Mouse (Mus musculus): Measurements from ENCODE around the gene Coasy. TPM values are rescaled to one million over a fixed set of nuclear protein-coding genes. Genes with fewer than 3 reads are reported as not detected.

Coasy gene
- total RNA-seq, 1 experiment from 2014 or later, result 23.2 TPM

DNA sequence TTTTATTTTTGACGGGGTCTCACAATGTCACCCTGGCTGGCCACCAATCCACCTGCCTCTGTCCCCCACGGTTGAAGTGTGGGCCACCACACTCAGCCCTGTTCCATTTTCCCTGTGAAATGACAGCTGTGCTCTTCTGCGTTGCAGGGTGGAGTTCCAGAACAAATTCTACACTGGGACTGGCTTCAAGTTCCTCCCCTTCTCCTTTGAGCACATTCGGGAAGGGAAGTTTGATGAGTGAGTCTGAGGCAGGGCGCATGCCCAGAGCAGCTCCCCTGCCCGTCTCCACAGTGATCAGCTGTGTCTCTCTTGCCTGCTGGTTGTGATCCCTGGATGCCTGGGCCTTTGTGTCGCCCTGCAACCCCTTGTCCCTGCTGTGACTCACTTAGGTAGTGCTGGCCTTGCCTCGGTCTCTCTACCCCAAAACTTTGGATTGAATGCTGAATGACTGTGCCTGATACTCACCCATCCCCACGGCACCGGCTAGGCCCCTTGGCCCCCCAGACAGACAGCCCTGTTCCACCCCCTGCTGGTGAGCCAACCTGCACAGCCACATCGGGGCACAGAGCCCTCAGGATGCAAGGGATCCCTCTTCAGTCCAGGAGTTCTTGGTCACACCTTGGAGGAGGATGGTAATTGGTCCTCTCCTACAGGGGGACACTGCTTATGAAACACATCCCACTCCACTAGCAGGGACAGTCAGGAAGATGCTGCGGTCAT lies 20.0 kb upstream of the Coasy start:
- ATAC-seq (replicated peaks; ENCODE audit: low read depth, poor library complexity, severe bottlenecking), result no peak

DNA sequence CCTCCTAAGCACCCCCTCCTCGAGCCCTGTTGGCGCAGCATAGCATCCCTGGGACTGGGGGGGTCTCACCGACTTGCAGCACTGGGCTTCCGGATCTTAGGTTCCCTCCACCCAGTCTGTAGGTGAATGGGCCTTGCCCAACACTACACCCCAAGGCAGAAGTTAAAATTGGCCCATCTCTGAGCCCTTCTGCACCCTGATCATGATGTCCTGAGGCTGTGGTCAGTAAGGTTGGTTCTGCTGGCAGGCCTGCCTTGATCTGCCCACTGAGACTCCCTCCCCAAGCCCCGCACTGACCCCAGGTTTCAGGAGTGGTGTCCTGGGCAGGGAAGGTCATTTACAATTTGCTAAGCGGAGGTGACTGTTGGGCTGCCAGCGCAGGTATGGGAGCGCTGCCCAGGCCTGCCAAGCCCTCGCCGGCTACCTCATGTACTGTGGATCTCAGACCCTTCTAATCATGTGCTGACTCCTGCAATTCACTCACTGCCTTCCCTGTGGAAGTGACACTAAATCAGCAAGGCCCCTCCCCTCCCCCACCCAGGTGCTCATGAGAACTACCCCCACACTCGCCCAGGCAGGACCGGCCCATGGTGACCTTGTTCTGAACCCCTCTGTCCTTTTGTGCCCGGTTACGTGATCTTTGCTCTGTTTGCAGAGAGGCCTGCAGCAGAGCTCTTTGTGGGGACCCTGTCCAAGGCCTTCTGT lies 19.2 kb upstream of the Coasy start:
- ATAC-seq (replicated peaks; ENCODE audit: low read depth, poor library complexity, severe bottlenecking), result no peak; the same call in 1 of the 2 replicates

DNA sequence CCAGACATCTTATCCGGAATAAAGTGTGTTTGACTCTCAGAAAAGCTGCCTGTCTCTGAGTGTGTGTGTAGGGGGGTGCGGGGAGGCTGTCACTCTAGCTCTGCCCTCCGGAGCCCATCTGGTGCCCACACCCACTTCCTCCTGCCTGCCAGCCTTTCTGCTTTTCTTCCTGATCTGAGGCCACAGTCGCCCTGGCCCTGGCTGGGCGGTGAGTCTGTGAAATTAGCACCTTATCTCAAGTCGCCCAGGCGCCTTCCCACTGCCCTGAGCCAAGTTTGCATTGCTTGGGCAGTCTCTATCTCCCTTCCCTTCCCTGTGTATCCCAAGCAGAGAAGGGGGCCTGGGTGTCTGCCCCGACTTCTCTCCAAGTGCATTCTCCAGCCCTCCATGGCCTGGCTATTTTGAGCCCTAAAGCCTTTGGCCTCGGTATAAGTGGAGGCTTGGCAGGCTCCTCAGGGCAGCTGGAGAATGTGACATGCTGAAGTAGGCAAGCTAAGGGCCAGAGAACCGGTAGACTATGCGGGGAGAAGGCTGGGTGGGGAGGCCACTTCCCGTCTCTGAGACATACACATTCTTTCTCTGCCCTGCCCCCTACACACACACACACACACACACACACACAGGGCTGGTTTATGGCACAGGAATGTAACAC lies 18.6 kb upstream of the Coasy start:
- peak; percentile 93 for ATAC-seq (replicated peaks; ENCODE audit: low read depth, poor library complexity, severe bottlenecking)

DNA sequence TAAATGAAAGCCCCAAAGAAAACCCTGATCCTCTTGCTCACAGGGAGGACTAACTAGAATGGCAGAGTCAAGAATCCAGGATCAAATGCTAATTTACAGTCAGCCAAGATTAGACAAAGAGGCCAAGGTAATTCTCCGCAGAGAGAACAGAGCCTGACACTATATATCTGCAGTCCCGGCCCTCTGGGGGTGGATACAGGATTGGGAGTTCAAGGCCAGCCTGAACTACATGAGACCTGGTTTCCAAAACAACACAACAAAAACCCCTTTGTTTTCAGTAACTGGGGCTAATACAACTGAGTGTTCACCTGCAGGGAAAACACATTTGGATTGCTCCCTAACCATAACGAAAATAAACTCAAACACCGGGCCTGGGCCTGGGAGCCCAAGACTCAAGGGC lies 17.9 kb upstream of the Coasy start:
- no peak for ATAC-seq (replicated peaks; ENCODE audit: low read depth, poor library complexity, severe bottlenecking)

DNA sequence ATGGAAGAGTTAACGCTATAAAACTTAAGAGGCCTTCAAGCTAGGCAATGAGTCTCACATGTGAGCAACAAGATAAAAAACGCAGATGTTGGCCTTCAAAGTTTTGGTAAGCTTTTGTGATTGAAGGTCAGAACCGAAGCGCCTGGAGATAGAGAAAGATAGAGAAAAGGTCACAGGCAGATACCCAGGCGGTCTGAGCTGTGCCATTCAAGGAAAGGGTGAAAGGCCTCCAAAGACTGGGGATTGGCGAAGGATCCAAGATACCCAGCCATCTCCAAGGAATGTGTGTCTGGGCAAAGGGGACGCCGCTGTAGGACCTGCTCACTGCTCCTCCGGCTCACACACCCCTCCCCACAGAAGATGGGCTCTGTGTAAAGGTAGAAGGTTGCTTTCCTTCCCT lies 17.4 kb upstream of the Coasy start:
- ATAC-seq (replicated peaks; ENCODE audit: low read depth, poor library complexity, severe bottlenecking), result no peak

DNA sequence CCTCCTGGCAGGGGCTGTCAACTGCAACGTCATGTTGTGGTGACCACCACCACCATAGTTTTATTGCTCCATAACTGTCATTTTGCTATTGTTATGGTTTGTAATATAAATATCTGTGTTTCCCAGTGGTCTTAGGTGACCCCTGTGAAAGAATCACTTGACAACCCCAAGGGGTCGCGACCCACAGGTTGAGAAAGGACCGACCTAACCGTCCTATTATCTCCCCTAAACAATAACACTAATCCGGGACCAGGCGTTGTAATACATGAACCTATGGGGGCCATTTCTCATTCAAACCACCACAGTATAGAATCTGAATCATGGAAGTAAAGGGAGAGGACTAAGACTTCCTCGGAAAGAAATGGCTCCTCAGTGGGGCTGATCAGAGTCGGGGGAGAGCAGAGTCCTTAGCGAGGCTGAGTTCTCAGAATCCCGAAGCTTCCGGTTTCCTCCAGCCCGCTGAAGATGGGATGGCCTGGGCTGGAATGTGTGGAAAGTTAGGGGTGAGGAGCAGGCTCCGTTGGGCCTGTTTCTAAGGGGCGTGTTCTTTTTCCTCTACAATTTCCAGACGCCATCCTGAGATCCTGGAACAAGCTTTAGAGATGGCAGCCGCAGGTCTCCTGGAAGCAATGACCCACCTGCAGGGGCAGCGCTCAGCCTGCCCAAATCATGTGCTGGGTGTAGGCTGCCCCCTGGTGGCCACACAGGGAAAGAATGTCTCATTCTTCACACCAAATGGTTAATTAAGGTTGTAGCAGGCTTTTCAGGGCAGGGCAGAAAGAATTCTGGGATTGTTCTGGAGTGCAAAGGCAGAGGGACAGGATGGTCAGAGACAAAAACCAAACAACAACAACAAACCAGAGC lies 15.6 kb upstream of the Coasy start:
- no peak for ATAC-seq (replicated peaks; ENCODE audit: low read depth, poor library complexity, severe bottlenecking)

DNA sequence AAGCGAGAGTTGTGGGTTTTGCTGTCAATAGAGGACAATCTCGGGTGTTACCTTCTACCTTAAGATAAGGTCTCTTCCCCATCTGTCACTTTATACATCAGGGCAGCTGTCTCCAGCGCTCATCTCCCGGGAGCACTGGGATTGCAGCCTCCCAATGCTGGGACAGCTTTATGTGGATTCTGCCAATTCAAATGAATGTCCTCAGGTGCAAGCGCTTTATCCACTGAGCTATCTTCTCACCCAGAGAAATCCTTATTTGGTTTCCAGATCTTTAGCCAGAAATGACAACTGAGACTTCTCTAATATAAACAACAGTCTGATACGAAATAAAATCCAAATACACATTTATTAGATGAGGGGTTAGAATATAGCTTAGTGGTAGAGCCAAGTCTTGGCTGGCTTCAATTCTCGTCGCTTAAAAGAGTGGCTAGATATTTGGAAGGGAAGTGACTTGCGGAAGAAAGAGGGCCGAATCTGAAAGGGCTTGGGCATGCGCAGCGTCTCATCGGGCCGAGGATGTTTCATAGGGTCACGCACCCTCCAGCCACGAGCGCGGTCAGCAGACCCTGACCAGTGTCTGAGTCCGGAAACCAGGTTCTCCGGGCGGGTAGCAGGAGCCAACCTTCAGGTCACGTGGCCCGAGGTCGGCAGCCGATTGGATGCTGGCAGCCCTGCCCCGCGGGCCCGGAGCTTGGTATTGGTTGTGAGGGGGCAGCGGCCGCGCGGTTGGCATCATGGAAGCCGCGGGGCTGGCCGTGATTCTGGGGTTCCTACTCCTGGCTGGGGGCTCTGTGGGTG lies 12.8 kb upstream of the Coasy start, which contains the start of gene Naglu:
Gene Naglu (plus strand): TSS at position 622 of the 798 bp plus-strand sequence.
- peak; percentile 91 for ATAC-seq (replicated peaks; ENCODE audit: low read depth, poor library complexity, severe bottlenecking)

DNA sequence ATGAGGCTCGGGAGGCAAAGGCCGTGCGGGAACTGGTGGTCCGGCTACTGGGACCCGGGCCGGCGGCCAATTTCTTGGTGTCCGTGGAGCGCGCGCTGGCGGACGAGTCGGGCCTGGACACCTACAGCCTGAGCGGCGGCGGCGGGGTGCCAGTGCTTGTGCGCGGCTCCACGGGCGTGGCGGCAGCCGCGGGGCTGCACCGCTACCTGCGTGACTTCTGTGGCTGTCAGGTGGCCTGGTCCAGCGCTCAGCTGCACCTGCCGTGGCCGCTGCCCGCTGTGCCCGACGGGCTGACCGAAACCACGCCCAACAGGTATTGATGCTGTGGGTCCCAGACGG lies 12.2 kb upstream of the Coasy start:
- no peak for ATAC-seq (replicated peaks; ENCODE audit: low read depth, poor library complexity, severe bottlenecking)

DNA sequence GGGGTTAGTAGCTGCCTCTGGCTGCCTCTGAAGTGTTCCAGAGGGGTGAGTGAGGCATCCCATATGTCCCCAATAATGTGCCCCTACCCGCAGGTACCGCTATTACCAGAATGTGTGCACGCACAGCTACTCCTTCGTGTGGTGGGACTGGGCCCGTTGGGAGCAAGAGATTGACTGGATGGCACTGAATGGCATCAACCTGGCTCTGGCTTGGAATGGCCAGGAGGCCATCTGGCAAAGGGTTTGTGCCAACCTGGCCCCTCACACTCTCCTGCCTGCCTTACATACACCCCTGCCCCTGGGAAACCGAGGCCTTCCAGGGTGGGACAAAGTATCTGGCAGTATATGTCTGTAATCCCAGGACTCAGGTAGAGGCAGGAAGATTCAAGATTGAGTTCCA lies 11.4 kb upstream of the Coasy start:
- ATAC-seq (replicated peaks; ENCODE audit: low read depth, poor library complexity, severe bottlenecking), result no peak

DNA sequence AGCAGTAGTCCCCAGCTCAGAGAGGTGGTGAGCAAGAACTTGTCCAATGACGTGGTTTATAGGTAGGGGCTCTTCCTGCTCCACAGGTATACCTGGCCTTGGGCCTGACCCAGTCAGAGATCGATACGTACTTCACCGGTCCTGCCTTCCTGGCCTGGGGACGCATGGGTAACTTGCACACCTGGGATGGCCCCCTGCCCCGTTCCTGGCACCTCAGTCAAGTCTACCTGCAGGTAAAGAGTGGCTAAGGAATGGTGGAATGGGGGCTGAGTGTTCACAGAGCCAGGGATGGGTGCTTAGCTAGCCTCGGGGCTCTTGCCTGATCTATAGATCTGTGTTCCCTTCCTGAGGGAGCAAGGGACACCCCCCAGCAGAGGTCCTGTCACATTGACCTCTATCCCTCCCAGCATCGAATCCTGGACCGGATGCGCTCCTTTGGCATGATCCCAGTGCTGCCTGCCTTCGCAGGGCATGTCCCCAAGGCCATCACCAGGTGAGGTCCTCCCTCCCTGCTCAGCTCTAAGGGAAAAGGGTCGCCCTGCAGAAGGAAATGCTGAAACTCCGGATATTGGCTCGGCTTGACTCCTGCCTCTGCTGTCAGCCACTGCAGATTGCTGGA lies 10.4 kb upstream of the Coasy start:
- ATAC-seq (replicated peaks; ENCODE audit: low read depth, poor library complexity, severe bottlenecking), result no peak

DNA sequence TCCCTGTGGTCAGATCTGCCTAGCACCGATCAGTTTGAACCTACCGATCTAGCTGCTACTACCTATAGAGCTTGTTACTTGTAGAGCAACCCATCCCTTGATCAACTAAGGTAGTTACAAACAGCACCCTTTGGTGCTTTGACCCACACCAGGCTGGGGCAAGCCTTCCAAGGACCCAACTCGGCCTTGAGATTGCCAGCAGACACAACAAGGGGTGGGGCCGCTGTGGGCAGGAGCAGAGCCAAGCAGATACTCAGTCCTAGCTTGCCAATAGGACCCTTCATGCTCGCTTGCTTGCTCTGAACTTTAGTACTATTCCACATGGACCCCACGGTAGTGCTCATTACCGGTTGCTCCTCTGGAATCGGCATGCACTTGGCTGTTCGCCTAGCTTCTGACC lies 4.2 kb upstream of the Coasy start, which contains the start of gene Hsd17b1:
Gene Hsd17b1 (plus strand): TSS at position 291 of the 400 bp plus-strand sequence.
- ATAC-seq (replicated peaks; ENCODE audit: low read depth, poor library complexity, severe bottlenecking), result no peak

DNA sequence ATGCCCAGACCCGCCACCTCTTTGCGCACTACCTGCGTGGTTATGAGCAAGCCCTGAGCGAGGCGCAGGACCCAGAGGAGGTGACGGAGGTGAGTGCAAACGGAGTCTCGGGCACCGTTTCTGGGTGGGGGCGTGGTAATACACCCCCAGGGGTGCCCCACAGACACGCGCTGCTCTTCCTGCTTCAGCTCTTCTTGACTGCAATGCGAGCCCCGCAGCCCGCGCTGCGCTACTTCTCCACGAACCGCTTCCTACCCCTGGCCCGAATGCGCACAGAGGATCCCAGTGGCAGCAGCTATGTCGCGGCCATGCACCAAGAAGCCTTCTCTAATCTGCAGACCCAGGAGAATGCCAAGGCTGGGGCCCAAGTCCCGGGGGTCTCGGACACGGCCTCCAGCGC lies 2.6 kb upstream of the Coasy start:
- peak; percentile 19; the same call in 1 of the 2 replicates for ATAC-seq (replicated peaks; ENCODE audit: low read depth, poor library complexity, severe bottlenecking)

DNA sequence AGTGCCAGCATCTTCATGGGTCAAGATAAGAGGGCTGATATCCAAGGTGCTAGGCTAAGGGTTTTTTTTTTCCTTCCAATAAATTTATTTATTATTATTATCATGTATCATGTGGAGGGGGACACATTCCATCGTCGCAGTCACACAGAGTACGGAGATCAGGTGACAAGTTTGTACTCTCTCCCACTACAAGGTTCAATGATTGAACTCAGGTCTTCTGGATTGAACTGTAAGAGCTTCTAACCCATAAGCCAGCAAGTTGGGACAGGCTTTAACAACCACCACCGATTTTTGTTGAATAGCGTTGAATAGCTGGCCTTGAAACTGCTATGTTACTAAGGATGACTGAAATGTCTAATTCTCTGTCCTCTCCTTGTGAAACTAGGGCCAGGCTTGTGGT lies 1.9 kb upstream of the Coasy start:
- ATAC-seq (replicated peaks; ENCODE audit: low read depth, poor library complexity, severe bottlenecking), result no peak

DNA sequence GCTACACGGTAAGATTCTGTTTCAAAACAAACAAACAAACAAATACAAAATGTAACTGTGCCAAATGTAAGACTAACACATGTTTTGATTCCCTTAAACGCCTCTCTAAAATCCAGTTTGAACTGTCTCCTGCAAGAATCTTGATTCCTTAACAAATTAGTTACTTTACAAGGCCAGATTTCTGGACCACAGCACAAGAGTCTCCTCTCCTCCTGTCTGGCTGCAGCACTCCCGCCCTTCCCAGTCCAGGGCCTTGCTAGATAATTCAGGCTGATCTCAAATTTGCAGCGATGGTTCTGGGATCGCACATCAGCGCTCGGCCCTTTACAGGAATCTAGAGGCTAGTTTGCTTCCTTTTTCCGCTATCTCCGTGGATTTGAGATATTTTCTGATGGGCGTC lies 706 bp upstream of the Coasy start:
- no peak for ATAC-seq (replicated peaks; ENCODE audit: low read depth, poor library complexity, severe bottlenecking)

DNA sequence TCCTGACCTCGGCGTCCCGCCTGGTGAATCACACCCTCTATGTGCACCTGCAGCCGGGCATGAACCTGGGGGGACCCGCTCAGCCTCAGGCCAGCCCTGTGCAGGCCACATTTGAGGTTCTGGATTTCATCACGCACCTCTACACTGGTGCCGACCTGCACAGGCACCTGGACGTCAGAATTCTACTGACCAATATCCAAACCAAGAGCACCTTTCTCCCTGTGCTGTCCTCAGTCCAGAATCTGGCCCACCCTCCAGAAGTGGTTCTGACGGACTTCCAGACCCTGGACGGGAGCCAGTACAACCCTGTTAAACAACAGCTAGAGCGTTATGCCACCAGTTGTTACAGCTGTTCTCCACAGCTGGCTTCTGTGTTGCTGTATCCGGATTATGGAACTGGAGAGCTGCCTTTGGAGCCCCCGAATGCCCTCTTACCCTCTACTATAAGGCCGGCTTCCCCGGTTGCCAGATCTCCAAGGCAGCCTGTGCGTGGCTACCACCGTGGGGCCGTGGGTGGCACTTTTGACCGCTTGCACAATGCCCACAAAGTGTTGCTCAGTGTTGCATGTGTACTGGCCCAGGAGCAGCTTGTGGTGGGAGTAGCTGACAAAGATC lies 825 bp downstream of the Coasy start:
- no peak for ATAC-seq (replicated peaks; ENCODE audit: low read depth, poor library complexity, severe bottlenecking)

DNA sequence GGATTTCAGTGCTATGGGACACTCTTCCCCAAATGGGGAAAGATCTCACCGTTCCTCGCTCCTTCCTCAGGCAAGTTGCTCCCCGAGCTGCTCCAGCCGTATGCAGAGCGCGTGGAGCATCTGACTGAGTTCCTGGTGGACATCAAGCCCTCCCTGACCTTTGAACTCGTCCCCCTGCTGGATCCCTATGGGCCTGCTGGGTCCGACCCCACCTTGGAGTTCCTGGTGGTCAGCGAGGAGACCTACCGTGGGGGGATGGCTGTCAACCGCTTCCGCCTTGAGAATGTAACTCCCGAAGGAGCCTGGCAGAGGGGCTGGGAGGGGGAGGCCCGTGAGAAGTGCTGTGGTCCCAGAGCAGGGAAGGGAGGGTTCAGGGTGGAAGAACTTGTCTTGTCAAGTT lies 1.9 kb downstream of the Coasy start:
- no peak for ATAC-seq (replicated peaks; ENCODE audit: low read depth, poor library complexity, severe bottlenecking)

DNA sequence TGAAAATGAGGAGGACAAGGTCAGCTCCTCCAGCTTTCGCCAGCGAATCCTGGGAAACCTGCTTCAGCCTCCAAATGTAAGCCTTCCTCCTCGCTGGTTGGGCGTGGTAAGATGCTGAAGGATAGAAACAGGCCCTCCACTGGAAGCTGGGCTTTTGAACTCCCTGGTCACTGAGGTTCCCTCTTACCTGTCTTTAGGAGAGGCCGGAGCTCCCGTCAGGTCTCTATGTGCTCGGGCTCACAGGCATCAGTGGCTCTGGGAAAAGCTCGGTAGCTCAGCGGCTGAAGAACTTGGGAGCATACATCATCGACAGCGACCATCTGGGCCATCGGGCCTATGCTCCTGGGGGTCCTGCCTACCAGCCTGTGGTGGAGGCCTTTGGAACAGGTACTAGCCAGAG lies 2.4 kb downstream of the Coasy start:
- ATAC-seq (replicated peaks; ENCODE audit: low read depth, poor library complexity, severe bottlenecking), result no peak

DNA sequence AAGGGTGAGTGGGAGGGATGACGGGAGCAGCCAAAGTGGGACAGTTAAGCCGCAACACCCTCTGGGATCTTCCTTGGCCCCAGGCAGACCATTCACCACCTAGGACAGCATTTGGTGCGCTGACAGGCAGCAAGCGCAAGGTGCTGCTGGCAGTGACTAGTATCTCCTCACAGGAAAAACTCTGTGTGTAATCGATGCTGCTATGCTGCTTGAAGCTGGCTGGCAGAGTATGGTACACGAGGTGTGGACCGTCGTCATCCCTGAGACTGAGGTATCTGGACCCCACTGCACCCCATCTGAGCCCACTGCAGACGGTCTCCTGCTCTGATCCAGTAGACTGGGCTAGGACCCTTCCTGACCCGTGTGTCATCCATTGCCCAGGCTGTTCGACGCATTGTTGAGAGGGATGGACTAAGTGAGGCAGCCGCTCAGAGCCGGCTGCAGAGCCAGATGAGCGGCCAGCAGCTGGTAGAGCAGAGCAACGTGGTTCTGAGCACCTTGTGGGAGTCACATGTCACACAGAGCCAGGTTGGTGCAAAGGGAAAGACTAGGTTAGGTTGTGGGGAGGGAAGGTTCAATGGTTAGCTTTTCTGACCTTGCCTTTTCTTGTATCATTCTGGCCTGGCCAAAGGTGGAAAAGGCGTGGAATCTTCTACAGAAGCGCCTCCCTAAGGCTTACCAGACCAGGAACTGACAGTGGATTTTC lies 3.4 kb downstream of the Coasy start:
- ATAC-seq (replicated peaks; ENCODE audit: low read depth, poor library complexity, severe bottlenecking), result no peak

Data from common myeloid progenitor, adult 5-6 weeks (primary cell).